Mouse (Mus musculus) embryonic facial prominence, embryonic 14.5 days (tissue): ENCODE measurements at regions not wholly inside any gene's neighbourhood (a gene's known extent, or its start where the extent isn't known, plus 50 kb on each side); places are given as distances from the start of the nearest gene placed in this dataset.
"Not testable (repeated sequence)": the region's sequence is repeated elsewhere in the genome, so short reads cannot be mapped to it uniquely, and the experiment has no call there.

ENCODE experiments used
- ATAC-seq: fragments of 200-750 bp; cut with Nextera tagmentation; 2 replicates; pipeline ENCODE4 v1.8.0; 2017; ENCODE audit warnings: low read depth, moderate number of reproducible peaks, moderate TSS enrichment
- DNase-seq: peaks from one replicate; pipeline ENCODE4 v3.0.0-alpha.2; 2015; ENCODE audit warnings: low spot score
- H3K27ac ChIP-seq: fragments of 300-500 bp; sonication (generic); replicated peaks from 2 replicates; pipeline ENCODE4 v1.5.1; 2014; ENCODE audit warnings: low read depth, mild to moderate bottlenecking, low read length, moderate library complexity
- H3K27me3 ChIP-seq: fragments of 300-500 bp; sonication (generic); replicated peaks from 2 replicates; pipeline ENCODE4 v1.6.1; 2014; ENCODE audit warnings: low read length; ENCODE audit not compliant: control insufficient read depth, insufficient read depth
- H3K36me3 ChIP-seq: fragments of 300-500 bp; sonication (generic); 2 replicates; pipeline ENCODE4 v1.6.1; 2014; ENCODE audit warnings: low read length, mixed read lengths; ENCODE audit not compliant: control insufficient read depth, insufficient read depth
- H3K4me1 ChIP-seq: fragments of 300-500 bp; sonication (generic); 2 replicates; pipeline ENCODE4 v1.6.1; 2014; ENCODE audit warnings: antibody characterized with exemption, low read length; ENCODE audit not compliant: control insufficient read depth, insufficient read depth
- H3K4me2 ChIP-seq: fragments of 300-500 bp; sonication (generic); 2 replicates; pipeline ENCODE4 v1.6.1; 2014; ENCODE audit warnings: low read depth, mild to moderate bottlenecking, low read length, moderate library complexity, mixed read lengths
- H3K4me3 ChIP-seq: fragments of 300-500 bp; sonication (generic); 2 replicates; pipeline ENCODE4 v1.5.1; 2014; ENCODE audit warnings: low read depth, mild to moderate bottlenecking, low read length
- H3K9ac ChIP-seq: fragments of 300-500 bp; sonication (generic); 2 replicates; pipeline ENCODE4 v1.6.1; 2014; ENCODE audit warnings: low read depth, mild to moderate bottlenecking, low read length, moderate library complexity, mixed read lengths
- H3K9me3 ChIP-seq: fragments of 300-500 bp; sonication (generic); 2 replicates; pipeline ENCODE4 v1.6.1; 2016; ENCODE audit warnings: low read length; ENCODE audit not compliant: control insufficient read depth
- WGBS: fragments of 180-500 bp; shearing (Covaris S2); extraction: QIAGEN DNeasy Blood & Tissue Kit; methylation state at CpG from one replicate; pipeline ENCODE4 v1.1.7; 2014; 5-methylcytosine and 5-hydroxymethylcytosine counted together

DNA sequence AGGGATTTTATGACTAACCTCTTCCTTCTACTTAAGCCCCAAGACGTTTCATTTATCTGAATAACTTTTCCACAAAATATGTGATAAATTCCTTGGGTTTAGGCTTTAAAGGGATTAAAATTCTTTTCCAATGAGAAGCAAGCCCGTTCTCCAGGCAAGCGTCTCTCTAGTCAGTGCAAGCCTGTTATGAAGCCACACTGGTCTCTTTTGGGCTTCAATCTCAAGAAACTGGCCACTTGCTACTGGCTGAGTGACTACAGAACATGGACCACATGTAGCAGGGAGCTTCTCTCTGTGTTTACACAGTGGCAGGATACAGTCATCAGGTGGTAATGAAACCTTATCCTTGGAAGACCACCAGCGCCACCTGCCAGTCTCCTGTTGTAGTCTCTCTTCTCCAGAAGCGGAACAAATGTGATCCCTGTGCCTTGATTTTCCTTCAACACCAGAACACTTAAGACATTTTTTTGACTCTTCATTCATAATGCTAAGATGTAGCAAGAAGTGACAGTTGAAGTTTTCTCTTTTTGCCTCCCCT lies 75.6 kb upstream of the Cobl start:
- Histone ChIP-seq H3K36me3 (no peaks in the 10 kb centered on the region), H3K27ac (no peak overlapping the region), H3K4me2 (no peak overlapping the region), H3K9ac (no peak overlapping the region), H3K4me3 (no peak overlapping the region), H3K27me3 (no peaks in the 10 kb centered on the region), H3K4me1 (no peaks in the 10 kb centered on the region), H3K9me3 (no peaks in the 10 kb centered on the region)
- peak; percentile 56 for DNase-seq
- 0 out of 2 replicates have a peak, but pooled peaks have one; percentile 33 for ATAC-seq
- 36% methylated on average over 5 of the region's 5 CpGs for WGBS

DNA sequence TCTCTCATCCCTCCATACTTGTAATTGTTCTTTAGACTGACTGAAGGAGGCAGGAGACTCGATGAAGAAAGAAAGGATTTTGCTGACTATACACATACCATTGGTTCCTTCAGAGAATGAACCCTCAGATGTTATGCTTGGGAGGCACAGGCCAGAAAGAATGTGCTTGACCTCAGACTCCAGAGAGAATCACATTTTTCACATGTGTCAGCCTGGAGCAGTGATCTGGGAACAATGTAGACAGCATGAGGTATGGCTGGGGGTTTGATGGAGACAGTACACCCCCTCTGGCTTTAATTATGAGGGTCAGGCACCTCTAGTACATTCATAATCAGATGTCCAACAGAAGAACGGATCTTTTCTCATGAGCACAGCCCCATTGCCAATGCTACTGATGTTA lies 70.3 kb upstream of the Cobl start:
- WGBS, result 24% methylated on average over 2 of the region's 2 CpGs
- Histone ChIP-seq H3K27ac (no peak overlapping the region), H3K4me3 (no peak overlapping the region), H3K9me3 (no peaks in the 10 kb centered on the region), H3K4me1 (peaks cover 5% of the 10 kb centered on the region), H3K4me2 (no peak overlapping the region), H3K9ac (no peak overlapping the region), H3K36me3 (no peaks in the 10 kb centered on the region), H3K27me3 (no peaks in the 10 kb centered on the region)
- no peak for ATAC-seq
- no peak for DNase-seq

DNA sequence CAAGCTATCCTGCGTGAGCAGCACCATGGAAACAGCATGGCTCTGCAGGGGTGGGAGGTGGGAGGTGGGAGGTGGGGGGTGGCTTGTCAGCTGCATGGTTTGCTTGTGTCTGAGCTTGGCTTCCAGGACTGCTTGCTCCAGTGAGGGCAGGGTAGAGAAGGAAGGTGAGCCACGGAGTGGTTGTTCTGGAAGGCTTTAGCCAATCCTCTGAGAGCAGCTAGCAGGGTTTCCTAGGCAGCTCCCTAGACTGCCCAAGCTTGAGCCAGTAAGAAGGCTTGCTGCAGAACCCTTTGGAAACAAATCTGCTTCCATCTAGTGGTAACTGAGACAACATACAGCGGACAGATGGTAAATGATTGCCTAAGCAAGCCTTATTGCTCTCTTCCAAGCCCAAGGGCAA lies 67.5 kb upstream of the Cobl start:
- 6% methylated on average over 3 of the region's 3 CpGs for WGBS
- Histone ChIP-seq H3K36me3 (no peaks in the 10 kb centered on the region), H3K4me1 (peaks cover 5% of the 10 kb centered on the region), H3K27me3 (no peaks in the 10 kb centered on the region), H3K9ac (no peak overlapping the region), H3K27ac (no peak overlapping the region), H3K4me3 (no peak overlapping the region), H3K4me2 (no peak overlapping the region), H3K9me3 (no peaks in the 10 kb centered on the region)
- DNase-seq (peak; percentile 94), ATAC-seq (peak; percentile 97)

DNA sequence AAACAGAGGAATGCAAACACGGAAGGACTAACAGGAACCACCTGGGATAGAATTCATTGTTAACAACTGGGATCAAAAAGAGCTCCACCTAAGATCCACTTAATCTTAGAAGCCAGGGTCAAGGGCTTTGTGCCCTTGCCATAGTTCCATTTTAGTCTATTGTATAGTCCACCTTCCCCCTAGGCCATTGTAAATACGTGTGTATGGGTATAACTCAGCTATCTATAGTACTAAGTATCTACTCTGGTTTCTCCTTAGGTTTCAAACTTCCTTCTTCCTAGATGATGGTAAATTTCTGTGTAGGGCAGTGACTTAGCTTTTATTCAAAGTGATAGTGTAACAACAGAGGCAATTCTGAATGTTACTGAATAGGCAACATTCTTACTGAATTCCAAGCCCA lies 57.3 kb upstream of the Cobl start:
- DNase-seq, H3K36me3 ChIP-seq, H3K4me2 ChIP-seq, ATAC-seq, H3K9me3 ChIP-seq, H3K27ac ChIP-seq, H3K9ac ChIP-seq, H3K4me3 ChIP-seq, H3K27me3 ChIP-seq: not testable (repeated sequence)
- WGBS, result 61% methylated on average over 2 of the region's 2 CpGs
- H3K4me1 ChIP-seq, result peaks cover 10% of the 10 kb centered on the region

DNA sequence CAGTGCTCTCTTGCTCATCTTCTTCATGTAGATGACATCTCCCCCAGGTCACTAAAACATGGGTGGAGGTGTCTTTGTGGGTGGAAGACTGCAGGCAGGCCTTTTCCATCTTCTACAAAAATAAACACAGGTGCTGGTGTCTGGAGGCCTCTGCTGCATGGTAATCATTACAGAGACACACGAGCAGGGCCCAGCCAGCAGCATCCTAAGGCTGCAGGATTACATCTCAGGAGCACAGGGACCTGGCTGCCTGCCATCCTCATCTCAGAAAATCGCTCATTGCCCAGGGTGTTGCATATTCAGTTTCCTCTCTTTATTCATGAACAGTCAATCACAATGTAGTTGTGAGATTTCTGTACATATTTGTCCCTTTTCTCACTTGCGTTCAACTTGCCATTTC lies 56.5 kb upstream of the Cobl start:
- WGBS, result 30% methylated on average over 3 of the region's 3 CpGs
- DNase-seq, result peak; percentile 77
- H3K36me3 ChIP-seq, result no peaks in the 10 kb centered on the region

DNA sequence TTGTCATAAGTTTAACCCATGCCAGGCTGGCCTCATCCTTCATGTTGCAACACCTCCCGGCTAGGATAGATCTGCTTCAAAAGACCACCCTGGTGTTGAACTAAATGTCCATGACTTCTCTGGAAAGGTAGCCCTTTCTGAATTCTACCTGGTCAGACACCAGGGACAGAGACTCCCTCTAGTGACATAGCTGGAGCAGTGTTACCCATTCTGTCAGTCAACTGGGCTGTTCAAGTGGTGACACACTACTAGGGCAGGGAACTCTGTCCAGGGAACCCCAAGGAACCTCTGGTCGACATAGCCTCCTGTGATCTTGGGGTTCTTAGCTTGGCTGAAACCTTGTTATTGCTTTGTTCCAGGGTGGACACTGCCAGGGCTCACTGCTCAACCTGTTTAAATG lies 51.6 kb upstream of the Cobl start:
- Histone ChIP-seq H3K4me1 (peaks cover 15% of the 10 kb centered on the region), H3K4me3 (no peak overlapping the region), H3K36me3 (no peaks in the 10 kb centered on the region), H3K9ac (no peak overlapping the region), H3K9me3 (no peaks in the 10 kb centered on the region), H3K27ac (no peak overlapping the region), H3K4me2 (no peak overlapping the region), H3K27me3 (no peaks in the 10 kb centered on the region; the same call in 1 of the 2 replicates)
- ATAC-seq, result no peak
- DNase-seq, result no peak
- WGBS, result 82% methylated on average over 2 of the region's 2 CpGs

More for the DNA sequence above, 56.5 kb upstream of the Cobl start:
- ATAC-seq, result peak; percentile 78; the same call in 1 of the 2 replicates
- H3K27ac ChIP-seq, result no peak overlapping the region; the same call in 1 of the 2 replicates
- no peak overlapping the region for H3K4me3 ChIP-seq
- H3K27me3 ChIP-seq, result no peaks in the 10 kb centered on the region; the same call in 1 of the 2 replicates
- no peaks in the 10 kb centered on the region for H3K9me3 ChIP-seq
- H3K4me1 ChIP-seq, result peaks cover 10% of the 10 kb centered on the region
- no peak overlapping the region for H3K4me2 ChIP-seq
- H3K9ac ChIP-seq, result no peak overlapping the region
